Mouse (Mus musculus): Measurements from ENCODE around the gene Rhbg.
"Not testable (repeated sequence)": the region's sequence is repeated elsewhere in the genome, so short reads cannot be mapped to it uniquely, and the experiment has no call there.

Rhbg gene

GRCm38 (mm10) chr3:88254268-88254926 is at the start of gene Rhbg:
Gene Rhbg (minus strand): TSS chr3:88254709.
- in situ Hi-C loops (cut with MboI, MseI): no loop called here

DNA sequence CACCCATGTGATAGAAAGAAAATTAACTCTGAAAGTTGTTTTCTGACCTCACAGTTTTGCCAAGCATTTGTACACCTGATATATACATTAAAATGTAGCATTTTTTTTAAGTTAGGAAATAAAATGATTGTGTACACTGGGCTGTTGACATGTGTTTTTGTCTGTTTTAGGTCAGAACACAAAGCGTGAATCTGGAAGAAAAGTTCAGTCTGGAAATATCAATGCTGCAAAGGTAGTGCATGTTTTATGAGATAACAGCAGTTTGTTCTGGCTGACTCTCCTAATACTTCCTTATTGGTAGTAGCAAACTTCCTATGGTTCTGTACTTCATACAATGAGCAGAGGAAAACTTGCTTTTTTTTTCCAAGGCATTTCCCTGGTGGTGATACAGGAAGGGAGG is 44.7 kb upstream of the Rhbg start:
- in situ Hi-C loops (cut with MboI, MseI): no loop called here

DNA sequence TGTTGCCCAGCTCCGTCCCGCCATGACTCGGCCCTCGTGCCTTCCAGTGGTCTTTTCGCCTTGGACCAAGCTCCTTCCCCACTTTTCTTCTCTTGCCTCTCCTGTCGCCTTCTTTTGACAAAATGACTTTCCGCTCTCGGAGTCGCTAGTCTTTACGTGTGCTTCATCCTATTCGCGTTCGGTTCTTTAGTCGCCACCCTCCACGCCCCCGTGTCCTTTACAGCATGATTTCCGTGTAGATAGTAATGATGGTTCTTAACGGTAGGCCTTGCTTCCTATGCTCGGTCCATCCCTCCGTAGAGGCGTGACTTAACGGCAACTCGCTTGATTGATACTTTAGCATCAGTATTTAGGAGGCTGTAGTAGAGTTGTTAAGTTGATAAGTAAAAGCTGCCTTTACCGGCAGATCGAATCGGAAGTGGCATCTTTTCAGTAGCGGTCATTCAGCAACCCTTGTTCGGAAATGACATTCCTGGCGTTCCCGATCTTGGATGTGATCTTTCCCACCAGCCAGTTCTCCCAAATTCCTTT is 42.9 kb upstream of the Rhbg start:
- in situ Hi-C loops (cut with MboI, MseI): no loop called here

DNA sequence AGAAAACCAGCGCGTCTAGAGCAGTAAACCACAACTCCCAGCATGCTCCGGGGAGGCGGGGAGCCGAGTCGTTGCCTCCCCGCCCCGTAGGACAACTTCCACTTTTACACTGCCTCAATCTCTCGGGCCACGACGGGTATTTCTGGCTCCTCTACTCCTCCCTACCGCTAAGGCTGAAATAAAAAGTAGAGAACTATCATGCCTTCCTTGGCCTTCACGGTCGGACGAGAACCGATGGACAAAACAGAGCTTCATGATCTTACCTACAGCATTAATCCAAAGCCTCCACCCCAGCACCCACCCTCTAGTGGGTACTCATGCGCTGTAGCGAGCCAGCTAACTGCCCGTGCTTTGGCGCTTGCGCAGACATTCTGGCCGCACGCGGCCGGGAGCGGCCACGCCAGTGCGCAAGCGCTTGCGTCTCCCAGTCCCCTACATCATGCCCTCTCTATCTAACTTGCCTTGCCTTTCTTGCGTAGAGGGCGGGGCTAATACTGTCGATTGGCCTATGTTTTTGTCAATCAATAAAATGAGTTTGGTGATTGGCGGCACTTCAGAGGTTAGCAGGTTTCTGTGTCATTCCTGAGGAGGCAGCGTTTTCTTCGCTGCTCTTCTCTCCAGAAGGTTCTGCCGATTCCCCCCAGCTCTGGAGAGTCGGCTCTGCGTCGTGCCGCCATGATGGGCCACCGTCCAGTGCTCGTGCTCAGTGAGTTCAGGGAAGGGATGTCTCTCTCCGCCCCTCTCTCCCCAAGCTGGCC is 42.2 kb upstream of the Rhbg start, which contains the start of the genes Tsacc and Cct3:
Tsacc (minus strand) TSS at position 439 of the 758 bp plus-strand sequence.
Cct3 (plus strand) TSS at position 556 of the 758 bp plus-strand sequence.
- in situ Hi-C loops (cut with MboI, MseI): no loop called here

- in situ Hi-C loops (cut with MboI, MseI): no loop called here
These were observed 41.6 kb upstream of the Rhbg start for GRCm38 (mm10) chr3:88296110-88296560.

- in situ Hi-C loops (cut with MboI, MseI): not testable (repeated sequence)
These were observed 40.8 kb upstream of the Rhbg start for GRCm38 (mm10) chr3:88295272-88295671.

- in situ Hi-C loops (cut with MboI, MseI): no loop called here
These were observed 37.5 kb upstream of the Rhbg start for GRCm38 (mm10) chr3:88291970-88292369.

DNA sequence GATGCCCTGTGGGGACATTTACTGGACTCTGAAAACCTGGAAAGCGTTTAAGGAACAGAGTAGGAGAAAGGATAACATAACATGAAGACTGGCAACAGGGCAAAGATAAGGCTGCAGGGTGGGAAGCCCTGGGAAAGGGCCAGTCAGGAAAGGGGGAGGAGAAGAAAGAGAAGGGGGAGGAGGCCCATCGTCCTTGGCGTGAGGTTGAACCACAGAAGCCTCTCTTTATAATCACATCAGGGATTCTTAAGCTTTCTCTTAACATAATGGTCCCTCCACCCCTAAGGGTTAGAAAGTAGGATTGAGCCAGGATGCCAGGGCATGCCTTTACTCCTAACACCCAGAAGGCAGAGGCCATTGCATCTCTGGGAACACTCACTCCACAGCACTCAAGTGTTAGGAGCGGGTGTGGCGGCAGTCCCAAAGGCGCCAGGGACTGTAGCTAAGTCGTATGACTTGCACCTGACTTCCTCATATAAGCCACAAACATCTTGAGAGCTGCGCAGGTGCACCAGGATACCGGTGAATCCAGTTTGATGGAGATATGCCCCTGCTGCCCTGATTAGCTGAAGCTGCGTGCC is 33.7 kb upstream of the Rhbg start:
- in situ Hi-C loops (cut with MboI, MseI): not testable (repeated sequence)

- in situ Hi-C loops (cut with MboI, MseI): no loop called here
These were observed 32.6 kb upstream of the Rhbg start, which contains the start of gene Gm38392 for GRCm38 (mm10) chr3:88287110-88287509. Gene Gm38392 (minus strand): TSS chr3:88287210.

DNA sequence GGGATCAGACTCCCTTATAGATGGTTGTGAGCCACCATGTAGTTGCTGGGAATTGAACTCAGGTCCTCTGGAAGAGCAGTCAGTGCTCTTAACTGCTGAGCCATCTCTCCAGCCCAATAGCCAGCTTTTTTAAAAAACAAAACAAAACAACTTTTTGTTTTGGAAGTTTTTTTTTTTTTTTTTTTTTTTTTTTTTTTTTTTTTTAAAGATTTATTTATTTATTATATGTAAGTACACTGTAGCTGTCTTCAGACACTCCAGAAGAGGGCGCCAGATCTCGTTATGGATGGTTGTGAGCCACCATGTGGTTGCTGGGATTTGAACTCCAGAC is 31.0 kb upstream of the Rhbg start:
- in situ Hi-C loops (cut with MboI, MseI): not testable (repeated sequence)

- in situ Hi-C loops (cut with MboI, MseI): not testable (repeated sequence)
These were observed 30.5 kb upstream of the Rhbg start for GRCm38 (mm10) chr3:88284815-88285564.

GRCm38 (mm10) chr3:88281141-88281916 is 26.8 kb upstream of the Rhbg start:
- in situ Hi-C loops (cut with MboI, MseI): not testable (repeated sequence)

DNA sequence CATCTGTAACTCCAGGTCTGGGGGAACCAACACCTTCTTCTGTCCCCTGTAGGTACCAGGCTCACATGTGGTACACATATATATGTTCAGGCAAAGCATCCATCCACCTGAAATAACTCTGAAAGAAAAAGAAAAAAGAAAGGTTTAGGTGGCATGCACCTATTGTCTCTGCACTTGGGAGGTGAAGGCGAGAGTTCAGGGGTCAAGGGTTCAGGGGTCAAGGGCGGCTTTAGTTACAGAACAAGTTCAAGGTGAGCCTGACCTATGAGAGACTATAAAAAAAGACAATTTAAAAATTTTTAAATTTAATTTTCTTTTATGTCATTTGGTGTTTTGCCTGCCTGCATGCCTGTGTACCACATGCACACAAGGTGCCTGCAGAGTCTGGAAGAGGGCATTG is 25.5 kb upstream of the Rhbg start:
- in situ Hi-C loops (cut with MboI, MseI): no loop called here

GRCm38 (mm10) chr3:88276529-88277143 is 22.1 kb upstream of the Rhbg start:
- in situ Hi-C loops (cut with MboI, MseI): no loop called here

GRCm38 (mm10) chr3:88276121-88276520 is 21.6 kb upstream of the Rhbg start:
- in situ Hi-C loops (cut with MboI, MseI): no loop called here

DNA sequence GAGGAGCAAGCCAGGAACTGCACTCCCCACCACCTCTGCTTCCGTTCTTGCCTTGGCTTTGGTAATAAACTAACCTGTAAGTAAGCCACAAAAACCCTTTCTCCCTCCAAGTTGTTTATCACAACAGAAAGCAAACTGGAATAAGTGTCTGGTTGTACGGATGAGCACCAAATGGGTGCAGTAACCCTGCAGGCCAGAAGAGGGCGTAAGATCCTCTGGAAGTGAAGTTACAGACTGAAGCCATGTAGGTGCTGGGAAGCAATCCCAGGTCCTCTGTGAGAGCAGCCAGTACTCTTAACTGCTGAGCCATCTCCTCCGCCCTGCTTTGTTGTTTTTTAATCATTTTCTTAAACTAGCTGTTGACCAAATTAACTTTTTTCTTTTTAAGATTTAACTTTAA is 19.5 kb upstream of the Rhbg start:
- in situ Hi-C loops (cut with MboI, MseI): no loop called here

- in situ Hi-C loops (cut with MboI, MseI): no loop called here
These were observed 17.4 kb upstream of the Rhbg start for GRCm38 (mm10) chr3:88271859-88272258.

DNA sequence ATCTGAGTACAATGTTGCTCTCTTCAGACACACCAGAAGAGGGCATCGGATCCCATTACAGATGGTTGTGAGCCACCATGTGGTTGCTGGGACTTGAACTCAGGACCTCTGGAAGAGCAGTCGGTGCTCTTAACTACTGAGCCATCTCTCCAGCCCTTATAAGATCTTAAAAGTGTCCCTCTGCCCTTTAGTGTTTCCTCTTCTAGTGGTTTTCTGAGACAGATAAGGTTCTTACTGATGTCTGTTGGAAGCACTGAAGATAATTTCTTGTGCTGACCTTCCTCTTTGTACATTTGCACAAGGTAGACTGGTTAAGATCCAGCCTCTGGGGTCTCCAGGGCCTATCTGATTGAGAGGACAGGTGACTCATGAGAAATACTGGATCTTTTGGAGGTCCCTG is 16.8 kb upstream of the Rhbg start:
- in situ Hi-C loops (cut with MboI, MseI): not testable (repeated sequence)

GRCm38 (mm10) chr3:88268991-88269390 is 14.5 kb upstream of the Rhbg start:
- in situ Hi-C loops (cut with MboI, MseI): no loop called here

GRCm38 (mm10) chr3:88268014-88268413 is 13.5 kb upstream of the Rhbg start:
- in situ Hi-C loops (cut with MboI, MseI): not testable (repeated sequence)
